Mouse (Mus musculus) urinary bladder, adult 18-20 months (tissue): ENCODE measurements around the gene Atoh8.

ENCODE experiments used
- DNase-seq, 2 experiments: peaks; one replicate each; pipeline ENCODE4 v3.0.0; 2022; ENCODE audit warnings: low spot score in 2 of 2, mixed read lengths in 2 of 2

Gene Atoh8

GRCm38 (mm10) chr6:72158966-72159764, 76.2 kb downstream of the Atoh8 start:
- no peak for DNase-seq
